ENCODE assay signal across 17 mouse cellular contexts in genomic region chr7:115222642-115223041, GRCm38 (mm10).
DNase-seq lines count a peak whose midpoint lies in the region; ATAC-seq and TF ChIP-seq lines count a peak whose summit lies in the region.
"Had no signal": no experiment of that assay in that cellular context is flagged by ENCODE, and none has a peak within 500 bp of the region (broad histone marks: within the 10 kb centered on the region; RNA-seq: fewer than 3 reads in every experiment).

No protein-coding gene starts in this region.

- no peak overlapping the region for H3K4me2 ChIP-seq in heart, embryonic 11.5 days
- H3K4me2 ChIP-seq in lung, embryonic 14.5 days = no peak overlapping the region
- H3K4me2 ChIP-seq in limb, embryonic 14.5 days (replicated peaks; ENCODE audit: low read depth, low read length, severe bottlenecking) = no peak overlapping the region
- H3K4me2 ChIP-seq: embryonic facial prominence, embryonic 15.5 days; hindbrain, embryonic 15.5 days had no signal

- no peaks in the 10 kb centered on the region for H3K27me3 ChIP-seq in heart, embryonic 11.5 days (ENCODE audit: control insufficient read depth, insufficient read depth, low read length)
- no peaks in the 10 kb centered on the region for H3K27me3 ChIP-seq in lung, embryonic 14.5 days (ENCODE audit: insufficient read depth, low read length)
- 0 out of 2 replicates have a peak, but pooled peaks cover 4% of the 10 kb centered on the region for H3K27me3 ChIP-seq in limb, embryonic 14.5 days (ENCODE audit: control insufficient read depth, insufficient read depth, low read length)
- H3K27me3 ChIP-seq: hindbrain, embryonic 15.5 days had no signal

- 52% methylated on average over 5 of the region's 7 CpGs for WGBS in heart, embryonic 11.5 days (ENCODE audit: insufficient replicate concordance)
- 51% methylated on average over 4 of the region's 7 CpGs for WGBS in lung, embryonic 14.5 days
- 52% methylated on average over 5 of the region's 7 CpGs for WGBS in limb, embryonic 14.5 days

- intact Hi-C loops in heart, postnatal 10 days (cut with DNase I) = no loop called here
- intact Hi-C loops in gastrocnemius, adult 2 months (cut with DNase I) = no loop called here

- TF ChIP-seq POLR2A in limb, embryonic 14.5 days (IDR thresholded peaks at IDR 0.05; ENCODE audit: borderline replicate concordance, extremely low read depth, insufficient read depth, insufficient read length) = no peak

- H3K4me1 ChIP-seq in heart, embryonic 11.5 days (ENCODE audit: control insufficient read depth, insufficient read depth, low read length) = peaks cover 7% of the 10 kb centered on the region; the same call in 1 of the 2 replicates
- H3K4me1 ChIP-seq in lung, embryonic 14.5 days (ENCODE audit: insufficient read depth) = peaks cover 4% of the 10 kb centered on the region; the same call in 1 of the 2 replicates
- peaks cover 9% of the 10 kb centered on the region for H3K4me1 ChIP-seq in limb, embryonic 14.5 days (ENCODE audit: control insufficient read depth, insufficient read depth, low read length)

- 0 out of 2 replicates have a peak, but pooled peaks have one; percentile 26 for ATAC-seq in heart, embryonic 11.5 days (replicated peaks; ENCODE audit: insufficient number of reproducible peaks, low FRiP score, low TSS enrichment)
- ATAC-seq in lung, embryonic 14.5 days (ENCODE audit: insufficient read depth) = peak; percentile 33; the same call in 1 of the 2 replicates
- ATAC-seq in limb, embryonic 14.5 days (ENCODE audit: low FRiP score, low read depth) = 0 out of 2 replicates have a peak, but pooled peaks have one; percentile 44
- ATAC-seq: intestine, embryonic 16.5 days had no signal

- DNase-seq in heart, postnatal 10 days = no peak
- peak; percentile 46 for DNase-seq in lung, embryonic 14.5 days
- DNase-seq in lung, adult 18-20 months = no peak
- DNase-seq in adrenal gland, postnatal 36 days = peak; percentile 10 to 27
- DNase-seq in limb, embryonic 14.5 days (ENCODE audit: low spot score) = no peak
- DNase-seq in gastrocnemius, adult 2 months = no peak
- DNase-seq: cerebellum, adult 11 months; cerebellum, postnatal 25 days; gastrocnemius, postnatal 25 days; spleen, adult 18-20 months had no signal

- H3K27ac ChIP-seq in heart, embryonic 11.5 days (ENCODE audit: low read depth, low read length) = no peak overlapping the region
- no peak overlapping the region for H3K27ac ChIP-seq in lung, embryonic 14.5 days (ENCODE audit: low read depth)
- no peak overlapping the region for H3K27ac ChIP-seq in limb, embryonic 14.5 days (replicated peaks; ENCODE audit: low read depth, low read length)
- no peak overlapping the region for H3K27ac ChIP-seq in gastrocnemius, adult 2 months
- H3K27ac ChIP-seq: embryonic facial prominence, embryonic 15.5 days; forebrain, embryonic 10.5 days; hindbrain, embryonic 15.5 days; layer of hippocampus, adult 2 months; liver, embryonic 14.5 days had no signal

- H3K4me3 ChIP-seq in heart, embryonic 11.5 days (ENCODE audit: low read depth, low read length) = no peak overlapping the region
- H3K4me3 ChIP-seq in lung, embryonic 14.5 days (ENCODE audit: low read depth, low read length) = no peak overlapping the region
- H3K4me3 ChIP-seq in limb, embryonic 14.5 days (replicated peaks; ENCODE audit: low read length) = no peak overlapping the region
- H3K4me3 ChIP-seq in gastrocnemius, adult 2 months = no peak overlapping the region
- H3K4me3 ChIP-seq: embryonic facial prominence, embryonic 15.5 days; forebrain, embryonic 10.5 days; hindbrain, embryonic 15.5 days; layer of hippocampus, adult 2 months had no signal

- TF ChIP-seq CTCF in lung, embryonic 14.5 days (IDR thresholded peaks at IDR 0.05; ENCODE audit: low read depth) = no peak
- TF ChIP-seq CTCF in gastrocnemius, adult 2 months (IDR thresholded peaks at IDR 0.05) = no peak

- H3K9me3 ChIP-seq in heart, embryonic 11.5 days (replicated peaks; ENCODE audit: control insufficient read depth, low read length) = no peaks in the 10 kb centered on the region
- H3K9me3 ChIP-seq in lung, embryonic 14.5 days (ENCODE audit: low read depth, low read length) = no peaks in the 10 kb centered on the region
- no peaks in the 10 kb centered on the region for H3K9me3 ChIP-seq in limb, embryonic 14.5 days (ENCODE audit: control insufficient read depth, low read length)
- H3K9me3 ChIP-seq: embryonic facial prominence, embryonic 15.5 days; forebrain, embryonic 10.5 days; hindbrain, embryonic 15.5 days had no signal

- no peak overlapping the region for H3K9ac ChIP-seq in heart, embryonic 11.5 days (ENCODE audit: low read depth, low read length)
- no peak overlapping the region for H3K9ac ChIP-seq in lung, embryonic 14.5 days
- H3K9ac ChIP-seq in limb, embryonic 14.5 days (ENCODE audit: low read depth, low read length, severe bottlenecking) = no peak overlapping the region
- H3K9ac ChIP-seq: embryonic facial prominence, embryonic 15.5 days; hindbrain, embryonic 15.5 days; liver, embryonic 14.5 days had no signal

- no peaks in the 10 kb centered on the region for H3K36me3 ChIP-seq in heart, embryonic 11.5 days (ENCODE audit: control insufficient read depth, insufficient read depth, low read length)
- no peaks in the 10 kb centered on the region for H3K36me3 ChIP-seq in lung, embryonic 14.5 days (ENCODE audit: insufficient read depth)
- H3K36me3 ChIP-seq in limb, embryonic 14.5 days (ENCODE audit: control insufficient read depth, insufficient read depth, low read length) = no peaks in the 10 kb centered on the region
- H3K36me3 ChIP-seq: embryonic facial prominence, embryonic 15.5 days; forebrain, embryonic 10.5 days; hindbrain, embryonic 15.5 days had no signal

Comparison
In these comparisons a context has a peak if more than half of its experiments do, and no peak if none do; other contexts are left out.
1. DNase-seq: peak in lung, embryonic 14.5 days (single experiment) and adrenal gland, postnatal 36 days (2 of 2); none in heart, postnatal 10 days (0 of 2), lung, adult 18-20 months (0 of 2), limb, embryonic 14.5 days (single experiment) and gastrocnemius, adult 2 months (single experiment).
2. Peak in every context shown above with its lines, with median percentiles within 50 percentile points of each other: ATAC-seq.